Mouse (Mus musculus): ENCODE data around the gene Eprs. TPM values are rescaled to one million over a fixed set of nuclear protein-coding genes. Genes with fewer than 3 reads are reported as not detected.
A peak's percentile ranks its signal among the peaks of the same experiment; 100 is the strongest.

Gene Eprs
- polyA plus RNA-seq, 1 experiment from 2014 or later, result 55.4 TPM

- Histone ChIP-seq H3K4me2 (ENCODE audit: low read depth, low read length) (no peak overlapping the region), H3K9ac (replicated peaks) (no peak overlapping the region), H3K9me3 (ENCODE audit: low read length) (no peaks in the 10 kb centered on the region), H3K27ac (ENCODE audit: low read depth) (no peak overlapping the region), H3K36me3 (replicated peaks; ENCODE audit: insufficient read depth, low read length) (peaks cover 76% of the 10 kb centered on the region), H3K4me3 (ENCODE audit: low read depth, low read length) (no peak overlapping the region), H3K4me1 (ENCODE audit: insufficient read depth) (no peaks in the 10 kb centered on the region), H3K27me3 (ENCODE audit: insufficient read depth, low read length) (no peaks in the 10 kb centered on the region)
- DNase-seq (no peak), ATAC-seq (no peak)
- TF ChIP-seq CTCF (IDR thresholded peaks at IDR 0.05; ENCODE audit: low read depth), result peak; percentile 70
- no peak for TF ChIP-seq EP300 (IDR thresholded peaks at IDR 0.05; ENCODE audit: low read depth)
- 85% methylated on average over 3 of the region's 3 CpGs for WGBS (ENCODE audit: insufficient replicate concordance)
Observed at GRCm38 (mm10) chr1:185409831-185410230, 47.0 kb downstream of the Eprs start.

GRCm38 (mm10) chr1:185418011-185418410, 55.2 kb downstream of the Eprs start:
- H3K9ac ChIP-seq (replicated peaks), result no peak overlapping the region
- H3K9me3 ChIP-seq (ENCODE audit: low read length), result no peaks in the 10 kb centered on the region
- TF ChIP-seq EP300 (IDR thresholded peaks at IDR 0.05; ENCODE audit: low read depth) (no peak), CTCF (IDR thresholded peaks at IDR 0.05; ENCODE audit: low read depth) (peak; percentile 30; the same call in 1 of the 2 replicates)
- 92% methylated on average over 9 of the region's 9 CpGs for WGBS (ENCODE audit: insufficient replicate concordance)
- ATAC-seq (no peak), DNase-seq (no peak)
- no peak overlapping the region for H3K4me2 ChIP-seq (ENCODE audit: low read depth, low read length)
- H3K36me3 ChIP-seq (replicated peaks; ENCODE audit: insufficient read depth, low read length), result peaks cover 73% of the 10 kb centered on the region
- H3K4me1 ChIP-seq (ENCODE audit: insufficient read depth), result no peaks in the 10 kb centered on the region; the same call in 1 of the 2 replicates
- H3K4me3 ChIP-seq (ENCODE audit: low read depth, low read length), result no peak overlapping the region
- H3K27ac ChIP-seq (ENCODE audit: low read depth), result no peak overlapping the region
- H3K27me3 ChIP-seq (ENCODE audit: insufficient read depth, low read length), result no peaks in the 10 kb centered on the region

- no peak for TF ChIP-seq CTCF (IDR thresholded peaks at IDR 0.05; ENCODE audit: low read depth)
- TF ChIP-seq EP300 (IDR thresholded peaks at IDR 0.05; ENCODE audit: low read depth), result no peak
- DNase-seq (no peak), ATAC-seq (no peak)
- Histone ChIP-seq H3K4me3 (ENCODE audit: low read depth, low read length) (no peak overlapping the region), H3K9me3 (ENCODE audit: low read length) (no peaks in the 10 kb centered on the region), H3K27me3 (ENCODE audit: insufficient read depth, low read length) (no peaks in the 10 kb centered on the region), H3K27ac (ENCODE audit: low read depth) (no peak overlapping the region), H3K36me3 (replicated peaks; ENCODE audit: insufficient read depth, low read length) (peaks cover 72% of the 10 kb centered on the region), H3K4me2 (ENCODE audit: low read depth, low read length) (no peak overlapping the region), H3K4me1 (ENCODE audit: insufficient read depth) (no peaks in the 10 kb centered on the region; the same call in 1 of the 2 replicates), H3K9ac (replicated peaks) (no peak overlapping the region)
- 72% methylated on average over 5 of the region's 5 CpGs for WGBS (ENCODE audit: insufficient replicate concordance)
Observed at GRCm38 (mm10) chr1:185419805-185420204, 57.0 kb downstream of the Eprs start.

- Histone ChIP-seq H3K9ac (replicated peaks) (no peak overlapping the region), H3K4me1 (ENCODE audit: insufficient read depth) (no peaks in the 10 kb centered on the region; the same call in 1 of the 2 replicates), H3K4me3 (ENCODE audit: low read depth, low read length) (no peak overlapping the region), H3K4me2 (ENCODE audit: low read depth, low read length) (no peak overlapping the region), H3K36me3 (replicated peaks; ENCODE audit: insufficient read depth, low read length) (peaks cover 68% of the 10 kb centered on the region), H3K9me3 (ENCODE audit: low read length) (no peaks in the 10 kb centered on the region), H3K27ac (ENCODE audit: low read depth) (no peak overlapping the region), H3K27me3 (ENCODE audit: insufficient read depth, low read length) (no peaks in the 10 kb centered on the region)
- TF ChIP-seq EP300 (IDR thresholded peaks at IDR 0.05; ENCODE audit: low read depth) (no peak), CTCF (IDR thresholded peaks at IDR 0.05; ENCODE audit: low read depth) (no peak)
- ATAC-seq (no peak), DNase-seq (no peak)
- WGBS (ENCODE audit: insufficient replicate concordance), result 73% methylated on average over 6 of the region's 6 CpGs
Observed at GRCm38 (mm10) chr1:185420776-185421175, 57.9 kb downstream of the Eprs start.

- Histone ChIP-seq H3K4me3 (ENCODE audit: low read depth, low read length) (no peak overlapping the region), H3K9ac (replicated peaks) (no peak overlapping the region), H3K36me3 (replicated peaks; ENCODE audit: insufficient read depth, low read length) (peaks cover 54% of the 10 kb centered on the region), H3K27me3 (ENCODE audit: insufficient read depth, low read length) (no peaks in the 10 kb centered on the region), H3K4me1 (ENCODE audit: insufficient read depth) (no peaks in the 10 kb centered on the region), H3K4me2 (ENCODE audit: low read depth, low read length) (no peak overlapping the region), H3K9me3 (ENCODE audit: low read length) (no peaks in the 10 kb centered on the region), H3K27ac (ENCODE audit: low read depth) (no peak overlapping the region)
- WGBS (ENCODE audit: insufficient replicate concordance), result 83% methylated on average over 5 of the region's 5 CpGs
- TF ChIP-seq EP300 (IDR thresholded peaks at IDR 0.05; ENCODE audit: low read depth), result no peak
- no peak for TF ChIP-seq CTCF (IDR thresholded peaks at IDR 0.05; ENCODE audit: low read depth)
- ATAC-seq (peak; percentile 53; the same call in 1 of the 2 replicates), DNase-seq (no peak)
Observed at GRCm38 (mm10) chr1:185426583-185426982, 63.7 kb downstream of the Eprs start.

GRCm38 (mm10) chr1:185430488-185430887, 67.6 kb downstream of the Eprs start:
- Histone ChIP-seq H3K36me3 (replicated peaks; ENCODE audit: insufficient read depth, low read length) (peaks cover 28% of the 10 kb centered on the region), H3K9ac (replicated peaks) (no peak overlapping the region), H3K27me3 (ENCODE audit: insufficient read depth, low read length) (no peaks in the 10 kb centered on the region), H3K9me3 (ENCODE audit: low read length) (no peaks in the 10 kb centered on the region), H3K4me1 (ENCODE audit: insufficient read depth) (peaks cover 2% of the 10 kb centered on the region; the same call in 1 of the 2 replicates), H3K27ac (ENCODE audit: low read depth) (no peak overlapping the region), H3K4me2 (ENCODE audit: low read depth, low read length) (no peak overlapping the region), H3K4me3 (ENCODE audit: low read depth, low read length) (no peak overlapping the region)
- 95% methylated on average over 5 of the region's 5 CpGs for WGBS (ENCODE audit: insufficient replicate concordance)
- TF ChIP-seq CTCF (IDR thresholded peaks at IDR 0.05; ENCODE audit: low read depth) (no peak), EP300 (IDR thresholded peaks at IDR 0.05; ENCODE audit: low read depth) (no peak)
- DNase-seq (no peak), ATAC-seq (no peak)

Measured in liver, postnatal 0 days (tissue).